Mouse (Mus musculus) testis, postnatal 10 days (tissue): ENCODE measurements at regions not wholly inside any gene's neighbourhood (a gene's known extent, or its start where the extent isn't known, plus 50 kb on each side); places are given as distances from the start of the nearest gene placed in this dataset.
"Not testable (repeated sequence)": the region's sequence is repeated elsewhere in the genome, so short reads cannot be mapped to it uniquely, and the experiment has no call there.

ENCODE experiments used
- DNase-seq: peaks from one replicate; pipeline ENCODE4 v3.0.0; 2021; ENCODE audit warnings: low spot score

GRCm38 (mm10) chr2:108764703-108765102 lies 515.8 kb upstream of the Kif18a start:
- no peak for DNase-seq

GRCm38 (mm10) chr2:108766461-108766860 lies 514.1 kb upstream of the Kif18a start:
- DNase-seq, result no peak

GRCm38 (mm10) chr2:108770383-108770782 lies 510.2 kb upstream of the Kif18a start:
- no peak for DNase-seq

- DNase-seq, result no peak
These were observed 497.1 kb upstream of the Kif18a start for GRCm38 (mm10) chr2:108783457-108783856.

GRCm38 (mm10) chr2:108785161-108785957 lies 495.2 kb upstream of the Kif18a start:
- no peak for DNase-seq

GRCm38 (mm10) chr2:108789166-108789565 lies 491.4 kb upstream of the Kif18a start:
- DNase-seq, result no peak

- no peak for DNase-seq
These were observed 485.4 kb upstream of the Kif18a start for GRCm38 (mm10) chr2:108795145-108795544.

GRCm38 (mm10) chr2:108796816-108797581 lies 483.5 kb upstream of the Kif18a start:
- no peak for DNase-seq

GRCm38 (mm10) chr2:108812367-108812766 lies 468.2 kb upstream of the Kif18a start:
- DNase-seq, result no peak

GRCm38 (mm10) chr2:108813040-108813566 lies 467.4 kb upstream of the Kif18a start:
- DNase-seq, result no peak

- DNase-seq, result no peak
These were observed 464.0 kb upstream of the Kif18a start for GRCm38 (mm10) chr2:108816579-108816978.

GRCm38 (mm10) chr2:108824025-108824424 lies 456.5 kb upstream of the Kif18a start:
- no peak for DNase-seq

- DNase-seq, result no peak
These were observed 454.6 kb upstream of the Kif18a start for GRCm38 (mm10) chr2:108825981-108826380.

- no peak for DNase-seq
These were observed 453.3 kb upstream of the Kif18a start for GRCm38 (mm10) chr2:108827106-108827838.

- DNase-seq, result no peak
These were observed 452.4 kb upstream of the Kif18a start for GRCm38 (mm10) chr2:108827974-108828700.

GRCm38 (mm10) chr2:108843855-108844254 lies 436.7 kb upstream of the Kif18a start:
- not testable (repeated sequence) for DNase-seq

- DNase-seq, result no peak
These were observed 432.5 kb upstream of the Kif18a start for GRCm38 (mm10) chr2:108848051-108848450.

GRCm38 (mm10) chr2:108854399-108854798 lies 426.1 kb upstream of the Kif18a start:
- no peak for DNase-seq

- no peak for DNase-seq
These were observed 403.4 kb upstream of the Kif18a start for GRCm38 (mm10) chr2:108877141-108877540.

- no peak for DNase-seq
These were observed 402.9 kb upstream of the Kif18a start for GRCm38 (mm10) chr2:108877676-108878075.

- DNase-seq, result no peak
These were observed 376.3 kb upstream of the Kif18a start for GRCm38 (mm10) chr2:108904121-108904733.
